Mouse (Mus musculus): ENCODE data around the gene Slitrk5. TPM values are rescaled to one million over a fixed set of nuclear protein-coding genes. Genes with fewer than 3 reads are reported as not detected.
"Not testable (repeated sequence)": the region's sequence is repeated elsewhere in the genome, so short reads cannot be mapped to it uniquely, and the experiment has no call there.

Slitrk5 gene
- total RNA-seq (2021): under 1 TPM in 1 of 2 experiments, not detected in 1; 0.06 TPM
- long read RNA-seq, experiment 1: 0 reads
- long read RNA-seq, experiment 2: 0 reads

GRCm38 (mm10) chr14:111674664-111675147 is at the start of gene Slitrk5:
TSS of gene Slitrk5 (plus strand) at chr14:111675097.
- Histone ChIP-seq H3K4me3 (peak within 1 kb of the TSS; percentile 80), H3K27ac (no peak within 1 kb of the TSS)
- peak; percentile 89 for TF ChIP-seq CTCF (IDR thresholded peaks at IDR 0.05)
- peak; percentile 86 for DNase-seq
- intact Hi-C loops (cut with DNase I): no loop called here

- Histone ChIP-seq H3K4me3 (no peak overlapping the region), H3K27ac (no peak overlapping the region)
- DNase-seq: no peak
- no peak for TF ChIP-seq CTCF (IDR thresholded peaks at IDR 0.05)
- intact Hi-C loops (cut with DNase I): no loop called here
Observed at GRCm38 (mm10) chr14:111672942-111673341, 2.0 kb upstream of the Slitrk5 start.

GRCm38 (mm10) chr14:111675211-111676165 is 591 bp downstream of the Slitrk5 start:
- intact Hi-C loops (cut with DNase I): no loop called here
- TF ChIP-seq CTCF (IDR thresholded peaks at IDR 0.05): no peak
- Histone ChIP-seq H3K4me3 (peak overlapping the region; percentile 80), H3K27ac (no peak overlapping the region)
- DNase-seq: peak; percentile 34

GRCm38 (mm10) chr14:111676166-111676581 is 1.3 kb downstream of the Slitrk5 start:
- no peak for TF ChIP-seq CTCF (IDR thresholded peaks at IDR 0.05)
- peak; percentile 32 for DNase-seq
- intact Hi-C loops (cut with DNase I): no loop called here
- peak overlapping the region; percentile 80 for H3K4me3 ChIP-seq
- H3K27ac ChIP-seq: no peak overlapping the region

GRCm38 (mm10) chr14:111676851-111677291 is 2.0 kb downstream of the Slitrk5 start:
- no peak overlapping the region for H3K27ac ChIP-seq
- no peak for TF ChIP-seq CTCF (IDR thresholded peaks at IDR 0.05)
- no peak for DNase-seq
- intact Hi-C loops (cut with DNase I): no loop called here
- peak overlapping the region; percentile 80 for H3K4me3 ChIP-seq

GRCm38 (mm10) chr14:111677361-111678070 is 2.6 kb downstream of the Slitrk5 start:
- intact Hi-C loops (cut with DNase I): no loop called here
- Histone ChIP-seq H3K27ac (no peak overlapping the region), H3K4me3 (no peak overlapping the region)
- TF ChIP-seq CTCF (IDR thresholded peaks at IDR 0.05): no peak
- DNase-seq: no peak

- Histone ChIP-seq H3K4me3 (no peak overlapping the region), H3K27ac (no peak overlapping the region)
- DNase-seq: no peak
- intact Hi-C loops (cut with DNase I): no loop called here
- no peak for TF ChIP-seq CTCF (IDR thresholded peaks at IDR 0.05)
Observed at GRCm38 (mm10) chr14:111680271-111680670, 5.4 kb downstream of the Slitrk5 start.

- H3K4me3 ChIP-seq: peak overlapping the region; percentile 69
- intact Hi-C loops (cut with DNase I): no loop called here
- TF ChIP-seq CTCF (IDR thresholded peaks at IDR 0.05): no peak
- H3K27ac ChIP-seq: no peak overlapping the region
- DNase-seq: no peak
Observed at GRCm38 (mm10) chr14:111681092-111681708, 6.3 kb downstream of the Slitrk5 start.

- intact Hi-C loops (cut with DNase I): no loop called here
- peak overlapping the region; percentile 69 for H3K4me3 ChIP-seq
- TF ChIP-seq CTCF (IDR thresholded peaks at IDR 0.05): no peak
- no peak for DNase-seq
- no peak overlapping the region for H3K27ac ChIP-seq
Observed at GRCm38 (mm10) chr14:111681773-111682172, 6.9 kb downstream of the Slitrk5 start.

- intact Hi-C loops (cut with DNase I): no loop called here
- TF ChIP-seq CTCF (IDR thresholded peaks at IDR 0.05): no peak
- DNase-seq: no peak
- Histone ChIP-seq H3K27ac (no peak overlapping the region), H3K4me3 (no peak overlapping the region)
Observed at GRCm38 (mm10) chr14:111683543-111683942, 8.6 kb downstream of the Slitrk5 start.

GRCm38 (mm10) chr14:111690139-111690538 is 15.2 kb downstream of the Slitrk5 start:
- intact Hi-C loops (cut with DNase I); DNase-seq; H3K4me3 ChIP-seq; H3K27ac ChIP-seq: not testable (repeated sequence)

- no peak for DNase-seq
- TF ChIP-seq CTCF (IDR thresholded peaks at IDR 0.05): no peak
- intact Hi-C loops (cut with DNase I): no loop called here
- Histone ChIP-seq H3K27ac (no peak overlapping the region), H3K4me3 (no peak overlapping the region)
Observed at GRCm38 (mm10) chr14:111729833-111730232, 54.9 kb downstream of the Slitrk5 start.

Data from gastrocnemius, adult 2 months (tissue).